Mouse (Mus musculus): Measurements from ENCODE around the gene Fosl1.
"Not testable (repeated sequence)": the region's sequence is repeated elsewhere in the genome, so short reads cannot be mapped to it uniquely, and the experiment has no call there.

Fosl1 gene

DNA sequence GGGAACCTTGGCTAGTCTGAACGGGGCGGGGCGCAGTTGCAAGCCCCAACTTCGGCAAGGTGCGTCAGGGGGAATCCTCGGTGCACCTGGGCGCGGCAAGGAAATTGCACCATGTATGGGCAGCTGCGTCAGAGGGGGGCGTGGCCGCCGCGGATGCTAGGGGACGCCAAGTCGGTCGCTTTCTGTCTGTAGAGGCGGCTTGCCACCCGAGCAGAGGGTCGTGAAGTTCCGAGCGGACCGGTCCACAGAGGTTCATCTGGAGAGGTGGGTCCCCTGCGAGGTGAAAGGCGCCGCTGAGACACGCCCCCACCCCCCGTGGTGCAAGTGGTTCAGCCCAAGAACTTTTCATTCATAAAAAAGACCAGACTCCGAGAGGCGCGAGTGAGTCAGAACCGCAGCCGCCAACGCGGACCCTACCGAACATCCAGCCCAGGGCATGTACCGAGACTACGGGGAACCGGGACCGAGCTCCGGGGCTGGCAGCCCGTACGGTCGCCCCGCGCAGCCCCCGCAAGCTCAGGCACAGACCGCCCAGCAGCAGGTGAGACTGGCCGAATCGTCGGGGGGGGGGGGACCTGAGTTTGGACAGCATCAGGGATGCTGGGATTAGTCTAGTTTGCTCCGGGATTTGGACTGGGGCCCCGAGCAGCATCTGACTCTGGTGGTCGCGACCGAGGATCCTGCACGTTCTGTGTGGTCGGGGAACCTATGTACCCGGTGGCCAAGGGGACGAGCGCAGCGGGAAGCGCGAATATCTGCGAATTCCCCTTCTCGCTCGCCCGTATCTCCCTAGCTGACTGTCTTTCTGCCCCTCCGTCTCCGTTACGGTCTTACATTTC lies at the start of gene Fosl1:
Fosl1 (plus strand) TSS at position 33 of the 839 bp plus-strand sequence.
- DNase-seq = peak; percentile 66 to 80

DNA sequence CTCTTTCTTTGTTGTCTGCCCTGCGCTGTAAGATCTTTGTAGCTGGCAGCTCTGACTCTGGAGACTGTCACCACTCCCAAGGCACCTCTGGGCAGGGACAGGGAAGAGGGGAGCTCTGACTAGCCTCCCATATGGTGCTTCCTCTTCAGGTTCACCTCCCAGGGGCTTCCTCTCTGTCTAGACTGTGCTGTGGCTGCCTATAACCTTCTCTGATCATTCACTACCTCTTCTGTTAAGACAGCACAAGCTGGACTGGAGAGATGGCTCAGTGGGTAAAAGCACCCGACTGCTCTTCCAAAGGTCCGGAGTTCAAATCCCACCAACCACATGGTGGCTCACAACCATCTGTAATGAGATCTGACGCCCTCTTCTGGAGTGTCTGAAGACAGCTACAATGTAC lies 46.3 kb upstream of the Fosl1 start:
- DNase-seq = not testable (repeated sequence)

DNA sequence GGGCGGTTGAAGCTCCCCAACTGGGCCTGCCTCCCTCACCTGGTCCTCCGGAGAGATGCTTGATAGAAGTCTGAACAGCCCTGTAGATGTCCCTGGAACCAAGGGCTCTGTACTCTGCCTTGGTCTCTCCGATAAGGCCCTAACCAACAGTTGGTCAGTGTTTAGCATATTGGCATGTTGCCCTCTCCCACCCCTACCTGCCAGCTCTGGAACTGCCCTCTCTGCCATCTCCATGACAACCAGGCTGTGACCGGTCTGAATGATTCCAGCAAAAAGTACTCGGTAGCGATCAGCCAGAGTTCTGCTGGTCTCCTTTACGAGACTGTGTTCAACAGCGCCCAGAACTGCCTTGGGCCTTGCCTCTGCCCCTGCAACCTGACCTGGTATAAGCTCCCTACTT lies 45.1 kb upstream of the Fosl1 start, which contains the start of gene Tsga10ip:
Tsga10ip (minus strand) TSS at position 234 of the 400 bp plus-strand sequence.
- no peak for DNase-seq

DNA sequence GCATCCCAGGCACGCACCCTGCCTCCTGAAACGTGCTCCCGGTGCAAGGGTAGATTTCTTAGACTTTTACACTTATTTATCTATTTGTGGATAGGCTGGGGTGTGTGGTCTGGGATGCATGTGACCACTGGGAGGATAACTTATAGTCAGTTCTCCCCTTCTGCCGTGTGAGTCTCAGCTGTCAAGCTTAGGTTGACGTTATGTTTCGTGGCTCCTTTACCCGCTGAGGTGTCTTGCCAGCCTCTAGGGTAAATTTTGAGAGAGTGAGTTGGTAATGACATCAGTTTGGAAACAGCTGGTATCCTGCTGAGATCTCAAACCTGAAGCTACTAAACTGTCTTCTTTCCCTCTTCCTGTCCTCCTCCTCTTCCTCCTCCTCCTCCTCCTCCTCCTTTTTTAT lies 41.4 kb upstream of the Fosl1 start:
- DNase-seq = no peak

DNA sequence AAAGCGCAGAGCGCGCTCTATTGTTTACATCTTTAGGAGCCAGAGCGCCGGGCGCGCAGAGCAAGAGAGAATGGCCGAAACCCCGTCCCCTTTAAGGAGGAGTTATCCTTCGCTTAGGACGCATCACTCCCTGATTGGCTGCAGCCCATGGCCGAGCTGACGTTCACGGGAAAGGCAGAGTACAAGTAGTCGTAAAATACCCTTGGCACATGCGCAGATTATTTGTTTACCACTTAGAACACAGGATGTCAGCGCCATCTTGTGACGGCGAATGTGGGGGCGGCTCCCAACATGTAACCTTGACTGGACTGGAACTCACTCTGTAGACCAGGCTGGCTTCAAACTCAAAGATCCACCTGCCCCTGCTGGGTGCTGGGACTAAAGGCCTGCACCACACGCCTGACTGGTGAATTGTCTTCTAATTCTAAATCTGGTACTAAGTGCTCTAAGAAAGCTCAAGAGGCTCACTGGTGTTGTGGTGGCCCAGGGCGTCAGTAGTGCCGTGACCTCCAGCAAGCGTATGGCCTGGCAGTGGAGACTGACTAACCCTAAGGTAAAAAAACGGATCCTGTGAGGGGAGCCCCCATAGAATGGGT lies 40.7 kb upstream of the Fosl1 start:
- DNase-seq = peak; percentile 33 to 37

DNA sequence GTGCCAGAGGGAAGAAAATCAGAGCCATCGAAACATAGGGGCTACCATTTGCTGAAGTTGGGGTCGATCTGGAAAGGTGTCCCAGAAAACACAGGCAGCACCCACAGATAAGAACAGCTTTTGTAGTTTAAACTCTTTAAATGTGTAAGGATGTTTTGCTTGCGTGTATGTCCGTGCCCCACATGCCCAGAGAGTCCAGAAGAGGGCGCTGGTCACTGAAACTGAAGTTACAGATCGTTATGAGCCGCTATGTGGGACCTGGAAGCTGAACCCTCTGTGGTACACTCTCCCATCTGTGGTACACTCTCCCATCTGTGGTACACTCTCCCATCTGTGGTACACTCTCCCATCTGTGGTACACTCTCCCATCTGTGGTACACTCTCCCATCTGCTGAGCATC lies 40.2 kb upstream of the Fosl1 start:
- DNase-seq = peak; percentile 41 to 59

DNA sequence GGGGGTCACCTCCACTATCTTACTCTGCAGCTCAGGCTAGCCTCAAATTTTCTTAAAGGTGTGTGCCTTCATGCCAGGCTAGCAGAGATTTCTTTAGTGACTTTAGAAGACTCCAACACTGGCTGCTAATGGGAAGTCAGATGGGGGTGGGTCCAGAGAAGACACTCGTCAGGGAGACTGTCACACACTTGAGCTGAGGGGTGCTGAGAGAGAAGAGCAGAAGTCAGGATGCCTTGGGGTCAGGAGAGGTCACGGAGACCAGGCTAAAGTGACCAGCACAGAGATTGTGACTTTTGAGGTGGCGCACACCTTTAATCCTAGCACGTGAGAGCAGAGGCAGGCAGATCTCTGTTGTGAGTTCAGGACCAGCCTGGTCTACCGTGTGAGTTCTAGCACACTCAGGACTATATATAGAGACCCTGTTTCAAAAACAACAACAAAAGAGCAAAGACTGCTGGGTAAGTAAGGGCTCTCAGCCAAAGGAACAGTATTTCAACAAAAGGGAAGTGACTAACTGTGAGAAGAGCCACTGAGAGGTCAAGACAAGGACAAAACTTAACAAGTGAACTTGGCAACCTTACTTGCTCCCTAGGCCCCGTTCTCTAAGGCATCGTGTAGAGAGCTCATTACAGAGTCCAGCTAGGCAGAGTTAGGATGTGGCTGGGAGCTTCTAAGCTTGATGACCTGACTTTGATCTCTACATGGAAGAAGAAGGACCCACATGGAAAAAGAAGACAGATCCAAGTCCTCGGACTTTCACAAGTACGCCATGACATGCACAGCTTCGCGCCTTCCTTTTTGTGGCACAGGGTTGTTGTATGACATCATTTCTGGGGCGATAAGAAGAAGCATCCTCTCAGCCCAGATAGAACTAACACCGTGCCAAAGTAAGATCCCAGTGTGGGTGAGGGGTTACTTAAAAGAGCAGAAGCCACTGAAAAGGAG lies 39.0 kb upstream of the Fosl1 start:
- DNase-seq = no peak

DNA sequence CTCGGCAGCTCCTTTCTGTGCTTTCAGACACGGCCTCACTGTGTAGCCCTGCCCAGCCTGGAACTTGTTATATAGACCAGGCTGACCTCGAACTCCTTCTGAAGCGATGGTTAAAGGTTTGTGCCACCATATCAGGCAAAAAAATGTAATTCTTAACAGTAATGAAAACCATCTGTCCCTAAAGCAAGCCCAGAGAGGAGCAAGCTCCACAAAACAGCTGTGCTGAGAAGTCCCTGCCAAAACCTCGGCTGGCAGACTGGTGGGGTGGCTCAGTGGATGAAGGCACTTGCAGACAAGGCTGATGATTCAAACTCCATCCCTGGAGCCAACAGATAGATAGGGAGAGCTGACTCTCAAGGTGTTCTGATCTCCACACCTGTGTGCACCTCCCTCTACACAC lies 38.3 kb upstream of the Fosl1 start:
- no peak for DNase-seq

DNA sequence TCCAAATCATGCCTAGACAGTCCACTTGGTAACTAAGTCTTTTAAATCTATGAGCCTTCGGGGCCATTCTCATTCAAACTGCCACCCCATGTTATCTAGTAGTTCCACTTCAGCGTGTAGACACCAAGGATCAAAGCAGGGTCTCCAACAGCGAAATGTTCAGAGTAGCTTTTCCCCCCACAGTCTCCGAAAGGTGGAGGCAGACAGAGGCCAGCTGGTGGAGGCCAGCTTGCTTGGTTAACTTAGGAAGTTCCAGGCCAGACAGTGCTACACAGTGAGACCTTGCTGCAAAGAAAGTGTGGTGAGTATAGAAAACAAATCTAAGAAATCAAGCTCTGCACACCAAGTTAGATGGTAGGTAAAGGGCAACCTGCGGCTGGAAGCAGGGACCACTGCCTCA lies 36.7 kb upstream of the Fosl1 start:
- DNase-seq = no peak

DNA sequence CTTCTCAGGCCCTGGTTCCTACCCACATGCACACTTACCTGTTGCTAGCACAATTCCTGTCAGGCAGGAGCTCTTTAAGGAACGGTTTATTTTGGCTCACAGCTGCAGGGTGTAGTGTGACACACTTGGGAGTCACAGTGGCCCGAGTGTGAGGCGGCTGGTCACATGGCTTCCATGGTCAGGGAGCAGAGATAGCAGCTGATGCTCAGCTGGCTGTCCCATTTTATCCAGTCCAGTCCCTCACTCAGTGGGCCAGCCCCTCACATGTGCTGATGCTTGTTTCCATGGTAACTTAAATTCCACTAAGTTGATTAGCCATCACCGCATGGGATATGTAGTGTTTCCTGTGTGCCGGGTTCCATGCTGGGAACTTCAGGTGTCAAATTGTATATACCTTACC lies 35.4 kb upstream of the Fosl1 start:
- DNase-seq = no peak

DNA sequence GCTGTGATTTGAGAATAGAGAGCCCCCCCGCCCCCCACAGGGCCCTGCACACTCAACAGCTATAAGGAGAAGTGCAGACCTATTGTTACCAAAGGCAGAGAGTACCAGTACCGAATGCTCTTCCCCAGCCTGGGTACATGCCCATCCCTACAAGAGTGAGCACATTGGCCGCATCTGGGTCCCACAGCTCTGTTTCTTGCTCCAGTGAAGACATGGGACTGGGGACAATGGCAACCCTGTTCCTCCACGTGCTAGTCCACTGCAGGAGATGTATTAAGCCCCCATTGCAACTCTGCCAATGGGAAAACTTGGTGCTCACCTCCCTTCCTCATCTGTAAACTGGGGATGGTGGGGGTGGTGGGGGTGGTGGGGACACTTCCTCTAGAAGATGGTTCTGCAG lies 33.5 kb upstream of the Fosl1 start:
- DNase-seq = no peak

DNA sequence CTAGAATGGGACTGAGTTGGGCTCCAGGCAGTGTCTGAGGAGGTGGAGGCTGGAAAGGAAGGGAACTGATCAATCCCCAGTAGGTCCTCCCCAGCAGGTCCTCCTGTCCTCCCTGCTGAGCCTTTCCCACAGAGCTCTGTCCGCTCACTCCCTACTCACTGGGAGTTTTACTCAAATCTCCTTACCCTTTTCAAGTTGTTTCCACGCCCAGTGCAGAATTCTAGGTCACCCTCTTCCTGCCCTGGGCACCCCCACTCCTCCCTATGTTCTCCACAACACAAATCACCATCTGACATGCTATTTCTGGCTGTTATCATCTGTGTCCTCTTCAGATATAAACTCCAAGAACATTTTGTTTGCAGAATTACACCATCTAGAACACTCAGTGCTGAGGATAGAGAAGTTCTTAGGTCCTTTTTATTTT lies 32.8 kb upstream of the Fosl1 start:
- DNase-seq = no peak

DNA sequence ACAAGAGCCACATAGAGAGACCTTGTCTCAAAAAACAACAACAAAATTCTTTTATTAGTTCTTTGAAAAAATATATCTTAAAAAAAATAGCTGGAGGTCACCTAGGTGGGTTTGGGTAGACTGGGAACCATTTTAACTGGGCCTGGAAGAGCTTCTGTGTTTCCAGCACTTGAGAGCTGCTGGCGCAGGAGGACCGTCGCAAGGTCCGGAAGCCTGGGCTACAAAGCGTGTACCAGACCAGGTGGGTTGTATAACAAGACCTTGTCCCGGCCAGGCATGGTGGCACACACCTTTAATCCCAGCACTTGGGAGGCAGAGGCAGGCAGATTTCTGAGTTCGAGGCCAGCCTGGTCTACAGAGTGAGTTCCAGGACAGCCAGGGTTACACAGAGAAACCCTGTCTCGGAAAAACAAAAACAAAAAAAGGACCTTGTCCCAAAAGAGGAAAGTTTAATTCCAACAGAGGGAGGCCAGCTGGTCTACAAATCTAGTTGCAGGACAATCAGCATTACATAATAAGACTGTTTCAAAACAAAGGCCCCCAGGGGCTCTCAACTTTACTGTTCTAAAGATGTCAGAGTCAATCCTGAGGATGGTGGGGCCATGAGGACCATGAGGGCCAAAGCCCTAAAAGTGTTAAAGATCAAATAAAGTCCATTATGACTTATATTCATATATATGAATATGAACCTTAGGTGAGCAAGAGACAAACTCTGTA lies 28.4 kb upstream of the Fosl1 start:
- no peak for DNase-seq

DNA sequence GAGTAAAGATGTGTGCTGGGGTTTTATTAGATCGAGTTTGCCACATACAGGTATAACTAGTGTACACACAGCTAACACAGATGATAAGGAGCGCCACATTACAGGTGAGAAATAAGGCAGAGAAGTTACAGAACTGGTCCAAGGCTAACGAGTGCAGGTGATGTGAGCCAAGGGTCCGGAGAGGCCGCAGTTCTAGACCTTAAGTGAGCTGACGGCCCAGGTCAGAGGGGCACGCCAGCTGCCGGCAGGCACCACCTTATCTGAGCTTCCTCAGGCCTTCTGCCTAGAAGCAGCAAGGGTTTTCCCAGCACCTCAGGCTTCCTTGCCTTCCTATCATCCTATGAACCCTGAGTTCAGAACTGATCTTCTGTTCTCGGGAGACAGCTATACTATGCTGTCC lies 27.7 kb upstream of the Fosl1 start:
- no peak for DNase-seq

DNA sequence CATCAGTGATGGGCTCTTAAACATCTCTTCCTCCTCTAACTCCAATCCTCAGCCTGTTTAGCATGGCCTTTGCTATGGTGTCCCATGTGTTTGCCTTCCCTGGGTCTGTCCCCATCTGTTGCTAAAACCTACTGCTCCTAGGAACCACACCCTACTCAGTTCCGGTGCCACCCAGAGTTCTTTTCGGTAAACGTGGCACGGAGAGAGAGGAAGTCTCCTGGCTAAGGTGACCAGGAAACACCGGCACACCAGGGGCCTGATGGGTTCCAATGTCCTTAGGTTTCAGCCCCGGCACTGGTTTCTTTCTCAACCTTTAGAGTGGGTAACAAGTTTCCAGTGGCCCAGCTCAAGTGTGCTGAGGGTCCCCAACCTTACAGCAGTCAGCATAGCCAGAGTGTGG lies 26.8 kb upstream of the Fosl1 start:
- no peak for DNase-seq

DNA sequence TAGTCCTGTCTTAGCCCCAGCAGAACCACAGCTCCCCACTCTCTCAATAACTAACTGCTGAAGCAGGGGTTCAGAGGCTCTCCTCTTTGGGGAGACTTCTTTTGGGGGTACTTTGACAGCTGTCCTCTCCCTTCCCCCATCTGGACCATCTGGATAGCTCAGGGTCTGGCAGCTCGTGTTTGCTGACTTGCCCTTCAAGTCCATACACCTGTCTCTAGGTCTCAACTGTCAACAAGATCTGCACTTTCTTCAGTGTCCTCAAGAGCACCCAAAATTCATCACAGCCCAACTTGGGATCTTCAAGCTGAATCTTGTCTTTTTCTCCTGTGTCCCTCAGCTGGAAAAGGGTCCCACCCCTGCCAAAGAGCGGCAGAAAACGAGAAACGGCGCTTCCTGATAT lies 25.6 kb upstream of the Fosl1 start:
- no peak for DNase-seq

DNA sequence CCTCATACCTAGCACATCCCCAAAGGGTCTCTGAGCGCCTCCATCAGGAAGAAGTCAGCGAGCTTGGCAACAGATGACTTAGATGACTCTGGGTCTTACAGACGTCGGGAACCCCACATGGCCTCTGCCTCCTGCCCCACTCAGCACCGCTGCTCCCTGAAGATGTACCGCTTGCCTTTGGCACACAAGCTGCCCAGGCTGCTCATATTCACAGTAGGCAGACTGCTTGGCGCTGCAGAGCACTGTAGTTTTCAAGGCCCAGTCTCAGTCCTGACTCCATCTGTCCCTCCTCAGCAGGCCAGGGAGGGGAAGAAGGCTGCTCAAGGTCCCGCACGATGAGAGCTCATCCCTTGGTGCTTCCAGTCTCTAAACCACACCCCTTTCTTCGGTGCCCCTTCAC lies 25.1 kb upstream of the Fosl1 start:
- no peak for DNase-seq

DNA sequence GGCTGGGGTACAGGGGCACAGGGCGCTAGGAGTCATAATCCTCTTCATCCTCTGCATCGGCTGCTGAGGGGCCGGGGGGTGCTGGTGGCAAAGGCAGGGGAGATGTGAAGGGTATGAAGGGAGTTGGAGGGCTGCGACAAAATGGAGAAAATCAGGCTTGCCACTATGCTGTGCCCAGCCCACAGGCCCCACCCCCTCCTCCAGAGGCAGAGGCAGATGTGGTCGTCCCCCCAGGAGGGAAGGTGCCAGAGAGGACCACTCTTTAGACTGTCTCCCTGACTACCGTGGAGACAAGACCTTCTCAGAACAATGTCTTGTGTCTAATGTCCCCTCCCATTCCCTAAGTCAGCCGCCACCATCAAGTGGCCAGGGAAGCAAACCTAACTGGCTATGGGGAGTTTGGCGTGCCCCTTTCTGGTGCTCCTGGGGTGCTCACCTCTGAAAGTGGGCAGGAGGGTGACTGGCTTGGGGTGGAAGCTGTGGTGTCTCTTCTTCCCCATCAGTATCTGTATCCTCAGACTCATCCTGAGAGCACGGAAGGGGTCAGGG lies 24.4 kb upstream of the Fosl1 start:
- no peak for DNase-seq

DNA sequence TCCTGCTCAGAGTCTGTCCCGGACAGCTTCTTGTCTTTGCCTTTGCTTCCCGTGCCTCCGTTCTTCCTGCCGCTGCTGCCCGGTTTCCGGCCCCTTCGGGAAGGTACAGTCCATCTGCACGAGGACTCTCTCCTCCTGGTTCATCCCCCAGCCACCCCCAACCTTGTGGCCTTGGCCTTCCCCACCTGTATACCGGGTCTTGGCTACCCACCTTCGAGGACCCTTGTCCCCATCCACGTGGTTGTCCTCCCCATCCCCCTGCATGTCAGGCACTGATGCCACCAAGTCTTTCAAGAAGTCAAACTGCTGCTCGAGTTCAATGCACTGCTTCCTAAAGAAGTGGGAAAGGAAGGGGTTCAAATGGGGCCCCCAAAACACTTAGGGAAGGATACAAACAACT lies 23.8 kb upstream of the Fosl1 start:
- no peak for DNase-seq

DNA sequence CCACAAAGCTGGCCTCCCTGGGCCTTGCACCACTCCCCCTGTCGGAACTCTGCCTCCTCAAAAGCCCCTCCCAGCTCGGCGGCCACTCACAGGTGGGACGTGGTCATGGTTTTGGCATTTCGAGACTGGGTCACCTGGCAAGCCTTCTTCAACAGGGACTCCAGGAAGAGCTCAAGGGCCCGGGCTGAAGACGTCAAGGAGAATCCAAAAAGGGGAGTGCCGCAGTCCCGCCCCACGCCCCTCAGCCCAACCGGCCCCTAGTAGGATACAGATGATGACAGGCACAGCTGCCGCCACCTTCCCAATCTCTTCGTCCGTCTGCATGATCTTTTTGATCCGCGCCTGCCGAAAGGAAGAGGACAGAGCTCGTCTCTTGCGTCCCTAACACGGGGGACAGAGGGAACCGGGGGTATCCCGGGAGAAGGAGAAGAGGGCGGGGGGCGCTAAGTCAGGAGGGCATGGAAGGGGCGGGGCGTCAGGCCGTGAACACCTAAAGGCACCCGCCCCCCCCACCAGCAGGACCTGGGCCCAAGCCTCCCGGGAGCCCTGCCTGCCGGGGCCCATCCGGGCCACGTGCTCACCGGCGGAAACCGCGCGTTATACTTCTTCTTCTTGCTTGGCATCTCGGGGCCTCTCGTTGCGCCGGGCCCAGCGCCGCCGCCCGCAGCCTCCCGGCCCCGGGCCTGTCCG lies 23.1 kb upstream of the Fosl1 start:
- peak; percentile 72 to 74 for DNase-seq
